Mouse (Mus musculus) megakaryocyte, embryonic 14.5 days (primary cell): Measurements from ENCODE around the gene Chrnd. TPM values are rescaled to one million over a fixed set of nuclear protein-coding genes. Genes with fewer than 3 reads are reported as not detected.

Source experiments
- H3K27me3 ChIP-seq: replicated peaks from 2 replicates; pipeline ENCODE3; 2012; ENCODE audit warnings: inconsistent platforms
- H3K36me3 ChIP-seq: replicated peaks from 2 replicates; pipeline ENCODE3; 2012; ENCODE audit warnings: low read length, inconsistent platforms, mixed read lengths
- H3K4me1 ChIP-seq: 2 replicates; pipeline ENCODE4 v1.6.1; 2012; ENCODE audit warnings: inconsistent platforms
- H3K4me3 ChIP-seq: replicated peaks from 2 replicates; pipeline ENCODE3; 2012; ENCODE audit warnings: moderate library complexity, mild to moderate bottlenecking, inconsistent platforms
- H3K9me3 ChIP-seq: 2 replicates; pipeline ENCODE4 v1.6.1; 2012; ENCODE audit warnings: inconsistent platforms
- FLI1 ChIP-seq: IDR thresholded peaks from 2 replicates; pipeline ENCODE4 v1.6.1; 2012; ENCODE audit warnings: low read length, inconsistent platforms, mixed read lengths
- GATA1 ChIP-seq: IDR thresholded peaks from 3 replicates; pipeline ENCODE4 v1.6.1; 2012; ENCODE audit warnings: mixed read lengths, low read length, inconsistent platforms, borderline replicate concordance
- polyA plus RNA-seq: library from polyadenylated mRNA; stranded (reverse); fragments of >175 nt; gene quantifications from 2 replicates; pipeline ENCODE4 v1.2.3, GENCODE M21; 2012; ENCODE audit warnings: low replicate concordance; ENCODE audit not compliant: insufficient read depth

Chrnd gene
- polyA plus RNA-seq, 1 experiment: not detected

DNA sequence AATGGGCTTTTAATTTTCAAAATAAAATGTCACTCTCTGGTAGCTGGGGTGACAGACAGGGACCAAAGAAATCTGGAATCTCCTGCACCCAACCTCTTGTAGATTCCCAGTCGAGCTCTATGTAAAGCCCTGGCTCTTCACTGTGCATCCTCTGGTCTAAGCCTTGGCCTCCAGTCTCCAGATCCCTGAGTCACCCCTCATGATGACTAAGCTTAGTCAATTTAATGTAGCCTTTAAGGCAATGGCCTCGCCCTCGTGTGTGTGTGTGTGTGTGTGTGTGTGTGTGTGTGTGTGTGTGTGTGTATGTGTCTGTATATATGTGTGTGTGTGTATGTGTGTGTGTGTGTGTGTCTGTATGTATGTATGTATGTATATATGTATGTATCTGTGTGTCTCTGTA, 31.0 kb upstream of the Chrnd start:
- peaks cover 91% of the 10 kb centered on the region for H3K27me3 ChIP-seq
- no peaks in the 10 kb centered on the region; the same call in 1 of the 2 replicates for H3K9me3 ChIP-seq
- H3K36me3 ChIP-seq: no peaks in the 10 kb centered on the region
- no peak overlapping the region for H3K4me3 ChIP-seq
- TF ChIP-seq GATA1: no peak
- TF ChIP-seq FLI1: no peak
- H3K4me1 ChIP-seq: peaks cover 5% of the 10 kb centered on the region

DNA sequence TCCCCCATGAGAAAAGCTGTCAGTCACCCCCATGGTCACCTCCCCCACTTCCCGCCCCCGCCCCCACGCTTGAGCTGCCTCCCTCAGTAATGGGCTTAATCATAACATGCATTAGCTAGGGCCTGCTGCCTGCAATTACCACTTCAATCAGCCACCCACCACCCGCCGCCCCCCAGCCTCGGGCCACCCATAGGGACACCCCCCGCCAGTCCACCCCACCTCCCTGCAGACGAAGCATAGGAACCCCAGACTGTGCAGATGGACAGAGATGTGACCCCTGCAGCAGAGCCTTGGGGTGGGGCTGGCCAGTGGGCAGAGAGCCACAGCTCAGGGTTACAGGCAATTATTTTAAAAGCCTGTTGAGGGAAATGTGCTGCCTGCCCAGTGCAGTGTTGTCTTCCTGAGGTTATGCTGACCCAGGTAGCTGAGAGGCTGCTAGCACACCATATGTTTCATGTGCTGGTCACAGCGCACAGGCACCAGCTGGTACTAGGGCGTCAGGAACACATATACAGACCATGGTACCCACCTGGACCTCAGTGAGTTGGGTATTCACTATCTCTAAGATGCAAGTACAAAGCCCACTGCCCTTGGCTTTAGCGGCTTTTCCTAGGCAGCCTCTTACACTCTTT, 26.1 kb upstream of the Chrnd start:
- Histone ChIP-seq H3K36me3 (no peaks in the 10 kb centered on the region), H3K27me3 (peaks cover 94% of the 10 kb centered on the region), H3K4me1 (no peaks in the 10 kb centered on the region), H3K4me3 (no peak overlapping the region), H3K9me3 (no peaks in the 10 kb centered on the region)
- TF ChIP-seq FLI1 (no peak), GATA1 (no peak)

DNA sequence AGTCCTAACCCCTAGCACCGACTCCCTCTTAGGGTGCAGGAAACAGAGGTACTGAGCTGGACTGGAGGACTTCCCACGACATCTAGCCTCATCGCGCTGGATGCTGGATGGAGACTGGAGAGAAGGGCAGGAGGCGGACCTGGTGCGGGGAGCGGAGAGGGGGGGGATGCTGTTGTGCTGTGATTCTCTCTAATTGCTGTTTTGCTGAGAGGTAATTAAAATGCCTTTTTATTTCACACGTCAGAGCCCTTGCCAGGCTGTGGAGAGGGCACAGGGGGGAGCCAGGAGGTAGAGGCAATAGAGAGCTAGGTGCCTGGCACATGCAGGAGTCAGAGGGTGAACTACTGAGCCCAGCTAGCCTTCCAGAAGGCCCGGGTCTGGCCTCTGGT, 25.6 kb upstream of the Chrnd start:
- H3K4me1 ChIP-seq: no peaks in the 10 kb centered on the region
- H3K36me3 ChIP-seq: no peaks in the 10 kb centered on the region
- H3K27me3 ChIP-seq: peaks cover 97% of the 10 kb centered on the region
- TF ChIP-seq GATA1 (no peak), FLI1 (no peak)
- H3K4me3 ChIP-seq: no peak overlapping the region
- no peaks in the 10 kb centered on the region for H3K9me3 ChIP-seq

DNA sequence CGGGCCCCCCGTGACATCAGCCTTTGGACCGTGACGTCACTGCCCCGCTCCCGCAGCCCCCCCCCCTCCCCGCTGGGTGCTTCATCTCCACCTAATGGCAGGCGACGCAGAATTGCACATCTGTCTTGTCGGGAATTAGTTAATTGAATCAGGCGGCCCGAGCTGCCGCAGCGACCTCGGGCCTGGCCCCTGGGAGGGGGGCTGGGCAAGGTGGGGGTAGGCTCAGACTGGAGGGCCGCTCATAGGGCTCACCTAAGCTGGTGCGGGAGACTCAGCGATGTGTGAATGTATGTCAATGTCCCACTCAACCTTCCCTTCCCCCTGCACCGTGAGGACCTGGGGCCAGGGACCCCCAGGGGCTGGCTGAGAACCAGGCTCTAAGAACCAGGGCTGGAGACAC, 19.9 kb upstream of the Chrnd start:
- Histone ChIP-seq H3K27me3 (peaks cover 93% of the 10 kb centered on the region), H3K9me3 (peaks cover 3% of the 10 kb centered on the region; the same call in 1 of the 2 replicates), H3K4me3 (no peak overlapping the region), H3K36me3 (no peaks in the 10 kb centered on the region), H3K4me1 (peaks cover 18% of the 10 kb centered on the region)
- no peak for TF ChIP-seq FLI1
- TF ChIP-seq GATA1: no peak

DNA sequence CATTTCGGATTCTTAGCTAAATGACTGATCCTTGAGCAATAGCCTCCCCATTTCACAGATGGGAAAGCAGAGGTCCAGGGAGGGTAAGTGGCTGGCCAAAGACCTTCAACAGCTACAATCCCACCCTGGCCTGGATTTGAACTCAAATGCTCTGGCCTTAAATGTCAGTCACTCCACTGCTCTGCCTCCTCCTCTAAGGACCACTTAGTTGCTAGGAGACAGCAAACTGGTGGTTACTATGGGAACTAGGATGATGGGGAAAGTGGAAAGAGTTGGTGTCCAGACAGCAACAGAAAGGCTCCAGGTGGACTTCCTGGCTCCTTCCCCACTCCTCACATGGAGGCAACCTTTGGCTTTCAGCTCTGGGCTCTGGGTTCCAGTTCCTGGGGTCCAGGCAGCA, 19.1 kb upstream of the Chrnd start:
- TF ChIP-seq FLI1: no peak
- TF ChIP-seq GATA1: no peak
- Histone ChIP-seq H3K36me3 (no peaks in the 10 kb centered on the region), H3K9me3 (peaks cover 3% of the 10 kb centered on the region; the same call in 1 of the 2 replicates), H3K4me1 (peaks cover 24% of the 10 kb centered on the region), H3K4me3 (no peak overlapping the region), H3K27me3 (peaks cover 93% of the 10 kb centered on the region)

DNA sequence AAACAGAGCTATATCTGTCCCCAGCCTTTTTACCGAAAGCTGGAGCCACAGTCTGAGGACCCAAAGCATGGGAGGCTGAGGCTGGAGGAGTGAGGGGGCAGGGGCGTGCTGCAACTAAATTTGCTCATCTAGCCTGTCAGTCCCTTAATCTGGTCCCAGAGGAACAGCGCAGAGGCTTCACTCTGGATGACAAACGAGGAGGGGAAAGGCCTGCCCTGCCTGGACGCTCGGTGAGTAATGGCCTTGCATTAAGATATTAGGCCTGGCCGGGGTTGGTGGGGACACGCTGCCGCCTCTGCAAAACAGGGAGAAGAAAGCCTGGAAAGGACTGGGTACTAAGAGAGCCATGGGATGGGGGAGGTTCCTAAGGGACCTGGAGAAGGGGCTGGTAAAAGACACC, 18.1 kb upstream of the Chrnd start:
- H3K4me3 ChIP-seq: no peak overlapping the region
- peaks cover 93% of the 10 kb centered on the region for H3K27me3 ChIP-seq
- H3K4me1 ChIP-seq: peaks cover 24% of the 10 kb centered on the region
- TF ChIP-seq FLI1 (no peak), GATA1 (no peak)
- no peaks in the 10 kb centered on the region for H3K36me3 ChIP-seq
- peaks cover 3% of the 10 kb centered on the region; the same call in 1 of the 2 replicates for H3K9me3 ChIP-seq

DNA sequence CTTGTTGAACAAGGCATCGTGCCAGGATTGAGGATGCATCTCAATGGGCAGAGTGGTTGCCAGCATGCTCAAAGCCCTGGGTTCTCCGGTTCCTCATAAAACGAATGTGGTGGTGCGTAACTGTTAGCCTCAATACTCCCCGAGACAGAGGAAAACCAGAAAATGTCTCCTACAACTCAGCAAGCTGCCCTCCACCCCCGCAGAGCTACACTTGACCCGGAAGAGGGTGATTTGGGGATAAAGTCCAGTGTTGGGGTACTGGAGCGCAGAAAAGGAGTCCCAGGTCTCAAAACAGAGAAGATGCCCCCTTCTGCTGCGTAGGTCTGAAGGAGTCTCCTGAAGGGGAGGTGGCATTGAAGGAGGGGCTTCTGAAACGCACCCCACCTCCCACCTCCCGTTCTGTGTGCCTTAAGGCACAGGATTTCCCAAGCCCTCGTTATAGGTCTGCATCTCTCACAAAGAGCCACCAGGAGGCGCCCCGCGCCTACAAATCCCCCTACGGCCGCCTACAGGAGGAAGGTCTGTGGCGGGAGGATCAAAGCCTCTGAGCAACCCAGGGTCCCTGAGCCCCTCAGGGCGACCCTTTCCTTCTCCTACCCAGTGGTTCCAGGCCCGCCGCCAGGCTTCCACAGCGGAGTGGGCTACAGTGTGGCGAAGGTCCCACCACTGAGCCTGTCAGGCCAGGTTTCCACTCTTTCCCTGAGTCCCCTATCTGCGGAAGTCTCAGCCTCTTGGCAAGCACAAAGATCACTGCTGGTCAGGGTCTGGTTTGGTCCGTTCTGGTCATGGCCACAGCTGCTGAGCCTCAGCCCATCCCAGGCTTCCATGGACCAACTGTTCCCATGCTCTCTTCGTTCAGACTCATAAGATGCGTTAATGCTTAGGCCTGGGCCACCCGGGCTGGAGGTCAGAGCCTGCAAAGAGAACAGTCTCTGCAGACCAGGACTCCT, 16.1 kb upstream of the Chrnd start:
- Histone ChIP-seq H3K9me3 (peaks cover 3% of the 10 kb centered on the region; the same call in 1 of the 2 replicates), H3K36me3 (no peaks in the 10 kb centered on the region), H3K27me3 (peaks cover 86% of the 10 kb centered on the region), H3K4me1 (peaks cover 24% of the 10 kb centered on the region), H3K4me3 (peak overlapping the region; percentile 42)
- TF ChIP-seq GATA1 (no peak), FLI1 (no peak)

DNA sequence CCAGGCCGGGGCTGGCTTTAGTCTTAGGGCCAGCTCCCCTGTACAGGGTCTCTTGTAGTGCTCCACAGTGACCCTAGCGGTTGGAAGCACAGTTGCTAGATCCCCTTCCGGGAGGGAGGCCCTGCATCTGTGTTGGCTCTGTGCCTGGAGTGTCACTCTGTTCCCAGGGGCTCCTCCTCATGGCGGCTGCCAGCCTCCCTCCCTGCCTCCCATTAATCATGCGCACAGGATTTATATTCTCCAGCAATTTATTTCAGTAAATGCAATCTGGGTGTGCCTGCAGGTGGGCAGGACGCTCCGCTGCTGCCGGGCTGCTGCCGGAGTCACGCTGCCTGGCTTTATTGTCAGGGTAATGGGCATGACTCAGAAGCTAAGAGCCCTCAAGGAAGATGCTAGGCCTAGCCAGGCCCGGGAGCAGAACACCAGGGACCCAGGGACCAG, 14.5 kb upstream of the Chrnd start:
- no peak overlapping the region for H3K4me3 ChIP-seq
- peaks cover 3% of the 10 kb centered on the region; the same call in 1 of the 2 replicates for H3K9me3 ChIP-seq
- peaks cover 23% of the 10 kb centered on the region for H3K4me1 ChIP-seq
- H3K27me3 ChIP-seq: peaks cover 84% of the 10 kb centered on the region
- H3K36me3 ChIP-seq: no peaks in the 10 kb centered on the region
- TF ChIP-seq FLI1 (no peak), GATA1 (no peak)

DNA sequence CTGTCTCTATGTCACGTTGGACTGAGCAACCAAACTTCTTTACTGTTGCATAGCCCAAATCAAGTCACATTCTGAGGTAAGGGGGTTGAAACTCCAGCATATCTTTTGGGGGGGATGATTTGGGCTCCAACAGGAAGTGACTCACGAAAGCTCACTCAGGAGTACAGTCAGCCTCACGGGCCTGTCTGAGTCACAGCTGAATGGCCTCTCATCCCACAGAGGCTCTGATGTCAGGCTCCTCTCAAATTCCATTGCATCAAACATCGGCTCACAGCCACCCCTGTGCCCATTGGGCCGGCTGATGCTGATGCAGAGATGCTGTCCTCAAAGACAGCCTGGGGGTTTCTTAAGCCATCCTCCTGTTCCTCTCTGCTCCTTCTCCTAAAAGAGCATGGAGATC, 9.5 kb upstream of the Chrnd start:
- no peak for TF ChIP-seq GATA1
- no peak for TF ChIP-seq FLI1
- Histone ChIP-seq H3K4me3 (no peak overlapping the region), H3K27me3 (peaks cover 88% of the 10 kb centered on the region), H3K9me3 (no peaks in the 10 kb centered on the region), H3K36me3 (no peaks in the 10 kb centered on the region), H3K4me1 (peaks cover 28% of the 10 kb centered on the region)

DNA sequence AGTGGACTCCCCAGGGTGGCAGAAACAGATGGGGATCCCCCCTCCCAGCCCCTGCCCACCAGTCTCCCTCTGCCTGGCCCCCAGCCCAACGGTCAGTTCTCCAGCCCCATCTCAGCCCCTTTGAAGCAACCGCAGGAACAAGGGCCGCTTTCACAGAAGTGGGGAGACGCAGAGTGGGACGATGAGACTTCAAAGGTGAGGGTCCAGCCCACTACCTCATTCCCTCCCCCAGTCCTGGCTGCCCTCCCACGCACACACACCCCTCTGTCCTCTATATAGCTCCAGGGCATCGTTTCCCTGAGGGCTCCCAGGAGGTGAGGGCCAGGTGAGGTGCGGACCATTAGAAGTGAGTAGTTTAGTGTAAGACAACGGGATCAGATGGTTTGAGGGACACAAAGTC, 7.4 kb upstream of the Chrnd start, which contains the start of gene Prss56:
Gene Prss56, plus strand, starts transcription at position 301 of the 400 bp plus-strand sequence.
- Histone ChIP-seq H3K27me3 (peaks cover 90% of the 10 kb centered on the region), H3K36me3 (no peaks in the 10 kb centered on the region), H3K4me1 (peaks cover 40% of the 10 kb centered on the region), H3K4me3 (no peak within 1 kb of the TSS), H3K9me3 (no peaks in the 10 kb centered on the region)
- TF ChIP-seq FLI1 (no peak), GATA1 (no peak)
